Mouse (Mus musculus): ENCODE data around the gene Nrxn2.

GRCm38 (mm10) chr19:6416894-6417761, 1.4 kb upstream of the Nrxn2 start:
- TF ChIP-seq CTCF (conservative IDR thresholded peaks at IDR 0.05; ENCODE audit: low read length) (no peak), NANOG (IDR thresholded peaks at IDR 0.05; ENCODE audit: borderline replicate concordance, low read length) (no peak)

All from E14TG2a.4 (cell line).